Mouse (Mus musculus): ENCODE results near the gene Tmem130. TPM values are rescaled to one million over a fixed set of nuclear protein-coding genes. Genes with fewer than 3 reads are reported as not detected.

Gene Tmem130
- polyA plus RNA-seq, 1 experiment from 2014 or later, result 2.7 TPM

DNA sequence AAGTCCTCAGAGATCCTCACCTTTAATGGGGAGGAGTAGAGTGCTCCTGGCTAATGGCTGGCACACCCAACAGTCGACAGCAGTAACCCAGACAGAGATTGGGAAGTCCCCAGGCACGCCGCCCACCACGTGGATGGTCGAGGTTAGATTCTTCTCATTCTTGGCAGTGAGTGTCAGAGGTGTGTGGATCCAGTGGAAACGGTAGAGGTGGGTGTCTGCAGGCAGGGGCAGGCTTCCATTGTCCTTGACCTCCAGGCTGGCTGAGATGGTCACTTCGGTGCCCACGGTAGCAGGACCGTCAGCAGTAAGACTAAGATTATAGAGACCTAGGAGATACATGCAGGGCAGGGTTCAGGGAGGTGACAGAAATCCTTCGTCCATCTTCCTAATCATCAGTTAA is 6.4 kb downstream of the Tmem130 start:
- Histone ChIP-seq H3K27ac (ENCODE audit: low read length) (no peak overlapping the region), H3K4me3 (ENCODE audit: low read depth, low read length) (no peak overlapping the region), H3K36me3 (ENCODE audit: control insufficient read depth, insufficient read depth, low read length) (no peaks in the 10 kb centered on the region), H3K4me2 (replicated peaks; ENCODE audit: low read depth, low read length) (no peak overlapping the region), H3K9me3 (ENCODE audit: control insufficient read depth, low read depth, low read length) (no peaks in the 10 kb centered on the region), H3K4me1 (ENCODE audit: control insufficient read depth, insufficient read depth, low read length) (no peaks in the 10 kb centered on the region), H3K9ac (replicated peaks; ENCODE audit: low read depth, low read length) (no peak overlapping the region), H3K27me3 (ENCODE audit: control insufficient read depth, insufficient read depth, low read length) (no peaks in the 10 kb centered on the region)
- ATAC-seq (ENCODE audit: insufficient number of reproducible peaks, insufficient read depth, low FRiP score, low read depth), result no peak
- WGBS, result 45% methylated on average over 10 of the region's 10 CpGs

DNA sequence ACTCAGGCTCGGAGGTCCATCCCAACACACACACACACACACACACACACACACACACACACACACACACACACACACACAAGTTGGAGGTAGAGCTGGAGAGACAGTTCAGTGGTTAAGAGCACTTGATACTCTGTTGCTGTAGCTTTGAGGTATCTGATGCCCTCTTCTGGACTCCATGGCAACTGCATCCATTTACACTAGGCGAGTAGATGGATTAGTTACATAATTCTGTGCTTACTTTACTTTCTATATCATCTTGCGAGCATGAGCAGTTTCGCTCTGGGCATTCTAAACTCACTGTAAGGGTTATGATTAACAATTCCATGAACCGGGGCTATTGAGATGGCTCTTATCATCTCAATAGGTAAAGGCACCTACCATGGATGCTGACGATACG is 8.6 kb downstream of the Tmem130 start:
- ATAC-seq (ENCODE audit: insufficient number of reproducible peaks, insufficient read depth, low FRiP score, low read depth), result no peak

DNA sequence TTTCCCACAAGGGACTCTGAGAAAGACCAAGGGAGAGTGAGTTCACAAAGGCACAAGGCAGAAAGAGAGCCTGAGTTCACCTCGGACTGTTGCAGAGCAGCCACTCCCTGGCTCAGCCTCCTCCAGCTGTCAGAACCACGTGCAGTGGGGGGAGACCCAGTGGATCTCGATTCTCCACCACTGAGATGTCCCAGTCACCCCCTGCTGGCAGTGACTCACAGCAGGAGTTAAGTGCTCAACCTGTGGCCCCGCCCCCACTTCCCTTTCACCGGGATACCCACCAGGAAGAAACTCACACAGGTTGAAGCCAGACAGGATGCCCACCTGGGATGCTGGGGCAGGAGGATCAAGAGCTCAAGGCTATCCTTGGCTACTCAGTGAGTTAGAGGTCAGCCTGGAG is 9.2 kb downstream of the Tmem130 start:
- no peaks in the 10 kb centered on the region for H3K27me3 ChIP-seq (ENCODE audit: control insufficient read depth, insufficient read depth, low read length)
- ATAC-seq (ENCODE audit: insufficient number of reproducible peaks, insufficient read depth, low FRiP score, low read depth), result no peak
- no peaks in the 10 kb centered on the region for H3K9me3 ChIP-seq (ENCODE audit: control insufficient read depth, low read depth, low read length)
- no peak overlapping the region for H3K9ac ChIP-seq (replicated peaks; ENCODE audit: low read depth, low read length)
- H3K4me3 ChIP-seq (ENCODE audit: low read depth, low read length), result no peak overlapping the region
- 5% methylated on average over 5 of the region's 5 CpGs for WGBS
- H3K4me2 ChIP-seq (replicated peaks; ENCODE audit: low read depth, low read length), result no peak overlapping the region
- H3K4me1 ChIP-seq (ENCODE audit: control insufficient read depth, insufficient read depth, low read length), result no peaks in the 10 kb centered on the region
- no peak overlapping the region for H3K27ac ChIP-seq (ENCODE audit: low read length)
- no peaks in the 10 kb centered on the region for H3K36me3 ChIP-seq (ENCODE audit: control insufficient read depth, insufficient read depth, low read length)

More for the DNA sequence above, 8.6 kb downstream of the Tmem130 start:
- H3K9ac ChIP-seq (replicated peaks; ENCODE audit: low read depth, low read length), result no peak overlapping the region
- H3K27me3 ChIP-seq (ENCODE audit: control insufficient read depth, insufficient read depth, low read length), result no peaks in the 10 kb centered on the region
- no peak overlapping the region for H3K4me3 ChIP-seq (ENCODE audit: low read depth, low read length)
- H3K4me1 ChIP-seq (ENCODE audit: control insufficient read depth, insufficient read depth, low read length), result no peaks in the 10 kb centered on the region
- H3K27ac ChIP-seq (ENCODE audit: low read length), result no peak overlapping the region
- WGBS, result 53% methylated on average over 7 of the region's 7 CpGs
- no peak overlapping the region for H3K4me2 ChIP-seq (replicated peaks; ENCODE audit: low read depth, low read length)
- no peaks in the 10 kb centered on the region for H3K36me3 ChIP-seq (ENCODE audit: control insufficient read depth, insufficient read depth, low read length)
- H3K9me3 ChIP-seq (ENCODE audit: control insufficient read depth, low read depth, low read length), result no peaks in the 10 kb centered on the region

DNA sequence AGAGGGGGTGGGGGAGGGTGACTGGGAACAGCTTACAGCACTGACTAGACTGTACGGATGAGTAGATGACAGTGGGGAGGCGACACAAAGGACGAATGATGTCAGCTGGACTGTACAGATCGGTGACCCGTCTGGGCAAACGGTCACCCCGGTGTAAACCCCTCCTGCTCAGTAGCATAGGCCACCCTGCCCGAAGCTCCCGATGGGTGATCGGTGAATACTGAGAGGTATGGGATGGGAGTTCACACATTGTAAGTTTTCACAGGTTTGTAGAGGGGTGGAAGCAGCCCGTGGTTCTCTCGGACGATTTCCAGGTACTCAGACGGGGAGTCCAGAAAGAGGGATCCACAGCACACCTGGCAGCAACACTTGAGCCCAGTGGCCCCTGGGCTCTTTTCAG is 24.5 kb downstream of the Tmem130 start:
- WGBS, result 79% methylated on average over 14 of the region's 14 CpGs
- no peak overlapping the region for H3K9ac ChIP-seq (replicated peaks; ENCODE audit: low read depth, low read length)

DNA sequence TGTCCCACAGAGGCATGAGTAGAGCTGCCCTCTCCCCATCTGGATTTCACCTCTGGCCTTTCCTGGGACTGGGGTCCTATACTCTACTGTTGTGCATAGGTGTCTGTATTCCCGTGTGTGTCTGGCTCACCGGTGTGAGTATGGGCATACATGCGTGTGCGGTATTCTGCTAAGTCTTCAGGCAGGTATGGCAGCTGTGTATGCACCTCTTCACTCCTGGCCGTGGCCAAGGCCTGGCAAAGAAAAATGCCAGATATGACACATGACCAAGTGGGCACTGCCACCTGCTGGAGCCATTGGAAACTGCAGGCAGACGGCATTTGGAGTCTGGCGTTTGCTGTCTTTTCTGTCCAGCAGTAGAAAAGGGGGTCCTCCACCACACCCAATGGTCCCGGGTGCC is 26.7 kb downstream of the Tmem130 start:
- no peak for ATAC-seq (ENCODE audit: insufficient number of reproducible peaks, insufficient read depth, low FRiP score, low read depth)
- Histone ChIP-seq H3K4me1 (ENCODE audit: control insufficient read depth, insufficient read depth, low read length) (no peaks in the 10 kb centered on the region), H3K9me3 (ENCODE audit: control insufficient read depth, low read depth, low read length) (no peaks in the 10 kb centered on the region), H3K27me3 (ENCODE audit: control insufficient read depth, insufficient read depth, low read length) (no peaks in the 10 kb centered on the region), H3K4me2 (replicated peaks; ENCODE audit: low read depth, low read length) (no peak overlapping the region), H3K36me3 (ENCODE audit: control insufficient read depth, insufficient read depth, low read length) (no peaks in the 10 kb centered on the region), H3K4me3 (ENCODE audit: low read depth, low read length) (no peak overlapping the region), H3K27ac (ENCODE audit: low read length) (no peak overlapping the region), H3K9ac (replicated peaks; ENCODE audit: low read depth, low read length) (no peak overlapping the region)
- WGBS, result 24% methylated on average over 8 of the region's 8 CpGs

More for the DNA sequence above, 24.5 kb downstream of the Tmem130 start:
- Histone ChIP-seq H3K4me2 (replicated peaks; ENCODE audit: low read depth, low read length) (no peak overlapping the region), H3K27ac (ENCODE audit: low read length) (no peak overlapping the region), H3K4me1 (ENCODE audit: control insufficient read depth, insufficient read depth, low read length) (no peaks in the 10 kb centered on the region), H3K9me3 (ENCODE audit: control insufficient read depth, low read depth, low read length) (no peaks in the 10 kb centered on the region), H3K27me3 (ENCODE audit: control insufficient read depth, insufficient read depth, low read length) (no peaks in the 10 kb centered on the region), H3K36me3 (ENCODE audit: control insufficient read depth, insufficient read depth, low read length) (no peaks in the 10 kb centered on the region), H3K4me3 (ENCODE audit: low read depth, low read length) (no peak overlapping the region)
- ATAC-seq (ENCODE audit: insufficient number of reproducible peaks, insufficient read depth, low FRiP score, low read depth), result no peak

DNA sequence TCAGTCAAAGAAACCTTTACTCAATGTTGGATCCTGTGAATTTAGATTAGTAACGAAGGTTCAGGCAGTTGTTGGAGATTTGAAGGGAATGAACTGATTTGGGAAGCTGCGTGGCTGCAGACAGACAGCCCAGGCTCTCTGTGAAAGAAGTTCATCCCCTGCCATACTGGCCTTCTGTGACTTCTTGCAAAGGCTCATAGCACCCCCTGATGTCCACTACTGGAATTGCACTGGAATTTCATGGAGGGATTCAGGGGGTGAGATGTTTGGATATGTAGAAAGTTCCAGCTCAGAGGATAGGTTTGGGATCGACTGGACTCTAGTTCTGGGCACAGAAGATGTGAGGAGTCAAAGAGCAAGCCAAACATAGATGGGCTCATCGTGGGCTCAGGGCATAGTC is 27.7 kb downstream of the Tmem130 start:
- H3K36me3 ChIP-seq (ENCODE audit: control insufficient read depth, insufficient read depth, low read length), result no peaks in the 10 kb centered on the region
- no peaks in the 10 kb centered on the region for H3K27me3 ChIP-seq (ENCODE audit: control insufficient read depth, insufficient read depth, low read length)
- no peak overlapping the region for H3K27ac ChIP-seq (ENCODE audit: low read length)
- no peak overlapping the region for H3K4me2 ChIP-seq (replicated peaks; ENCODE audit: low read depth, low read length)
- ATAC-seq (ENCODE audit: insufficient number of reproducible peaks, insufficient read depth, low FRiP score, low read depth), result no peak
- WGBS, result 33% methylated on average over 4 of the region's 4 CpGs
- no peaks in the 10 kb centered on the region for H3K9me3 ChIP-seq (ENCODE audit: control insufficient read depth, low read depth, low read length)
- no peak overlapping the region for H3K4me3 ChIP-seq (ENCODE audit: low read depth, low read length)
- no peaks in the 10 kb centered on the region for H3K4me1 ChIP-seq (ENCODE audit: control insufficient read depth, insufficient read depth, low read length)
- H3K9ac ChIP-seq (replicated peaks; ENCODE audit: low read depth, low read length), result no peak overlapping the region

DNA sequence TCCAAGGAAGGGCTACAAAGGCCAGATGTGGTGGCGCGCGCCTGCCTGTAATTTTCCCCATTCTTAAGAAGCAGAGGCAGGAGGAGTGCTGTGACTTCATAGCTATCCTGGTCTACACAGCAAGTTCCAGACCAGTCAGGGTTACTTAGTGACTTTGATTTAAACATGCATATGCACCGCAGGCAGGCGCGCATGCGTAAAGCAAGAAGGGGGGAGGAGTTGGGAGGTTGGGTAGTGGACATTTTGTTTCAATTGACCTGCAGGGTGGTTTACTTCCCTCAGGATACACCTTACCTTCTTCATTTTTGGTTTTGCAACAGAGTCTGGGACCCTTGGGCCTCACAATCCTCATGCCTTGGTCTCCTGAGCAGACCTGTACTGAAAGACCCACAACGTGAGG is 32.4 kb downstream of the Tmem130 start:
- Histone ChIP-seq H3K9me3 (ENCODE audit: control insufficient read depth, low read depth, low read length) (no peaks in the 10 kb centered on the region), H3K27me3 (ENCODE audit: control insufficient read depth, insufficient read depth, low read length) (no peaks in the 10 kb centered on the region), H3K36me3 (ENCODE audit: control insufficient read depth, insufficient read depth, low read length) (no peaks in the 10 kb centered on the region)

DNA sequence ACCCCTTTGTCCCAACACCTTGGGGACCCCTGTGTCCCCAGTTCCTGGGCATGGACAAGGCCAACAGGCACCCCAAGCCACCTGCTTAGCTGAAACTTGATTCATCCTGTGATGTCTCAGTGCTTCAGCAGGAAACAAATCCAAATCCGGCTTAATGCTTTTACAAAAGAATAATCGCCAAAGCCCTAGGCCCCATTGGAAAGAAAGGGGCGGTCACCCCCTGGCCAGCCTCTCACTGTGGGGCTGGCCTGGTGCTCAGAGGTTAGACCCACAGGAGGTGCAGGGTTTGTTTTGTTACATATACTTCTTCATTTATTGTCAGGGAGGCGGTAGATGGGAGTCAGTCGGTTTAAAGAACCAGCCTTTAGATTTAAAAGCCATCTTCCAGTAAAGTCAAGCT is 33.4 kb downstream of the Tmem130 start:
- H3K36me3 ChIP-seq (ENCODE audit: control insufficient read depth, insufficient read depth, low read length), result no peaks in the 10 kb centered on the region
- H3K9ac ChIP-seq (replicated peaks; ENCODE audit: low read depth, low read length), result no peak overlapping the region
- H3K4me2 ChIP-seq (replicated peaks; ENCODE audit: low read depth, low read length), result no peak overlapping the region
- no peaks in the 10 kb centered on the region for H3K4me1 ChIP-seq (ENCODE audit: control insufficient read depth, insufficient read depth, low read length)
- ATAC-seq (ENCODE audit: insufficient number of reproducible peaks, insufficient read depth, low FRiP score, low read depth), result no peak
- H3K9me3 ChIP-seq (ENCODE audit: control insufficient read depth, low read depth, low read length), result no peaks in the 10 kb centered on the region
- no peak overlapping the region for H3K4me3 ChIP-seq (ENCODE audit: low read depth, low read length)
- H3K27me3 ChIP-seq (ENCODE audit: control insufficient read depth, insufficient read depth, low read length), result no peaks in the 10 kb centered on the region
- H3K27ac ChIP-seq (ENCODE audit: low read length), result no peak overlapping the region
- 41% methylated on average over 5 of the region's 5 CpGs for WGBS

More for the DNA sequence above, 32.4 kb downstream of the Tmem130 start:
- 77% methylated on average over 8 of the region's 8 CpGs for WGBS
- H3K27ac ChIP-seq (ENCODE audit: low read length), result no peak overlapping the region
- H3K9ac ChIP-seq (replicated peaks; ENCODE audit: low read depth, low read length), result no peak overlapping the region
- no peaks in the 10 kb centered on the region for H3K4me1 ChIP-seq (ENCODE audit: control insufficient read depth, insufficient read depth, low read length)
- no peak overlapping the region for H3K4me2 ChIP-seq (replicated peaks; ENCODE audit: low read depth, low read length)
- no peak for ATAC-seq (ENCODE audit: insufficient number of reproducible peaks, insufficient read depth, low FRiP score, low read depth)
- no peak overlapping the region for H3K4me3 ChIP-seq (ENCODE audit: low read depth, low read length)

DNA sequence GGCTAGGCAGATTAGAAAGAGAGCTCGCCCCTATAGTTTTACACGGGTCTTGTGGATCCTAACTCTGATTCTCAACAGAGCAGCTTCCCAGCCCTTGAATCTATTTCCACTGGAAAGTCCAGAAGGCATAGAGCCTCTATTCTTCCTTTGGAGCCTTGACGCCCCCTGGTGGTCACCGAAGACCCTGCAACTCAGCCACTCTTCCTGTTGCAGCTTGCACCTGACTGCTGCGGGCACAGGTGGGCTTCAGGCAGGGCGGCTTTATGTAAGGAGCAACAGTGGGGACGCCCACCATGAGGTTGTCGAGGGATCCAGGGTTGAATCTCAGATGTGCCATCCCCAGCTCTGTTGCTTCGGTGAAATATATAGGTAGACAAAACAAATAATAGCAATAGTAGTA is 34.5 kb downstream of the Tmem130 start:
- no peak for ATAC-seq (ENCODE audit: insufficient number of reproducible peaks, insufficient read depth, low FRiP score, low read depth)
- Histone ChIP-seq H3K4me1 (ENCODE audit: control insufficient read depth, insufficient read depth, low read length) (no peaks in the 10 kb centered on the region), H3K9me3 (ENCODE audit: control insufficient read depth, low read depth, low read length) (no peaks in the 10 kb centered on the region), H3K4me2 (replicated peaks; ENCODE audit: low read depth, low read length) (no peak overlapping the region), H3K36me3 (ENCODE audit: control insufficient read depth, insufficient read depth, low read length) (no peaks in the 10 kb centered on the region), H3K27ac (ENCODE audit: low read length) (no peak overlapping the region), H3K4me3 (ENCODE audit: low read depth, low read length) (no peak overlapping the region), H3K27me3 (ENCODE audit: control insufficient read depth, insufficient read depth, low read length) (no peaks in the 10 kb centered on the region), H3K9ac (replicated peaks; ENCODE audit: low read depth, low read length) (no peak overlapping the region)
- 9% methylated on average over 9 of the region's 9 CpGs for WGBS

Measured in stomach, embryonic 14.5 days (tissue).